Mouse (Mus musculus) layer of hippocampus, adult 8-10 months (tissue): ENCODE data around the gene Phrf1. TPM values are rescaled to one million over a fixed set of nuclear protein-coding genes. Genes with fewer than 3 reads are reported as not detected.

Source experiments
- DNase-seq, 2 experiments: peaks; one replicate each; pipeline ENCODE4 v3.0.0; 2022; ENCODE audit warnings: low spot score in 2 of 2
- total RNA-seq, 4 experiments: library from RNA; stranded (reverse); gene quantifications; 2 replicates each; pipeline ENCODE4 v1.2.4; 2022

Phrf1 gene
- total RNA-seq, 4 experiments from 2014 or later: 68.4 to 95.2 (median 79.3) TPM

DNA sequence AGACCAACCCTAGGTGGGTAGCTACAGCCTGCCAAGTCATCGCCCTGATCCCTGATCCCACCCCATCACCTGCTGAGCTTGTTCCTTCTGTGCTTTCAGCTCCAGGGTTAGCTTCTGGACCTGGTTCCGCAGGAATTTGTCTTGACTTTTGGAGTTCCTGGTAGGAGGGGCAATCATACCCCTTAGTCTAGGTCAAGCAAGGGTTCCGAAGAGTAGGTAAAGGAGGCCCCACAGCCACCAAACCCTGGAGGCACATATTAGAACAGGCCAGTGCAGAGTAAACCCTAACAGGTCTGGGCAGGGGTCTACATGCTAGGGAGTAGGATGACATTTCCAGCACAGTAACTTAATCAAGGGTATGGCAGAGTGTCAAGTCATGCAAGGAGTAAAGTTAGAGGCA is 15.5 kb upstream of the Phrf1 start:
- DNase-seq: no peak

DNA sequence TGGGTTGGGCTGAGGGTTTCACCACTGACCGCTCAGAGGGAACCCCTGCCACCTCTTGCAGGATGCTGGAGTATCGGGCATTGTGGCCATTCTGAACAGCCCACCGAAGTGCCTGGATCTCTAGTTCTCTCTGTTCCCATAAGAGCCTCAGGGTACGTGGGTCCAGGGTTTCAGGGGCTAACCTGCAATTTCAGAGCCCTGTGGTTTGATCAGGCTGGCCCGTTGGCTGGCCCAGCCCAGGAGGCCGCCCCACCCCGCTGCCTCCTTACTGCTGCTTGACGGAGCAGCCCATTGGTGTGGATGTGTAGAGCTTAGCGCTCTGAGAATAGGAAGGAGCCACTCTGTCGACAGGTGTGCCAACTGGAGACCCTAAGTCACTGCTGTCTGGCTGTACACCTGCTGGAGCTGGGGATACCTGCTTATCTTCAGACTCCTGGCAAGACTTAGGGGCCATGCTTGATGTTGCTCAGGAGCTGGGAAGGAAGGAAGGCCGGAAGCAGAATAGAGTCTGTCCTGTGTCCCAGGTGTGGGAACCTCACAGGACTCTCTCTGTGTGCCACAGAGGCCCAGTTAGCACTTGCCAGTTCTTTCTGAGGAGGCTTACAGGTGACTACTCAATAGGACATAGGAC is 14.9 kb upstream of the Phrf1 start, which contains the start of gene Lmntd2:
TSS of gene Lmntd2 (minus strand) at position 476 of the 631 bp plus-strand sequence.
- no peak for DNase-seq

DNA sequence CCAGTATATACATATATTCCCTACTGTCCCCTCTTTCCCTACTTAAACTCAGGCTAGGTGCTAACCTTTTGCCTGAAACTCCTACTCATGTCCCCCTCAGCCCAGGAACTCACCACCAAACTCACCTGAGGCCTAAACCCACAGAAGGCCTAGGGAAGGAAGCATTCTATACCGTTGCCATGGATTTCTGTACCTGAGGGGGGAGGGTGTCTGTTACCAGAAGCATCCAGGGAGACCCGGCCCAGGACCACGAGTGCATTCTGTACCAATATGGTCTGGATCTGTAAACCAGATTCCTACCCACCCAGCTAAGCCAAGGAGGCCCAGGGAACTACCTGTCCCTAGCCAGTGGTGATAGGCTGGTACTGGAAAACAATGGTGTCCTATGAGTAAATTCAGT is 14.3 kb upstream of the Phrf1 start:
- no peak for DNase-seq

DNA sequence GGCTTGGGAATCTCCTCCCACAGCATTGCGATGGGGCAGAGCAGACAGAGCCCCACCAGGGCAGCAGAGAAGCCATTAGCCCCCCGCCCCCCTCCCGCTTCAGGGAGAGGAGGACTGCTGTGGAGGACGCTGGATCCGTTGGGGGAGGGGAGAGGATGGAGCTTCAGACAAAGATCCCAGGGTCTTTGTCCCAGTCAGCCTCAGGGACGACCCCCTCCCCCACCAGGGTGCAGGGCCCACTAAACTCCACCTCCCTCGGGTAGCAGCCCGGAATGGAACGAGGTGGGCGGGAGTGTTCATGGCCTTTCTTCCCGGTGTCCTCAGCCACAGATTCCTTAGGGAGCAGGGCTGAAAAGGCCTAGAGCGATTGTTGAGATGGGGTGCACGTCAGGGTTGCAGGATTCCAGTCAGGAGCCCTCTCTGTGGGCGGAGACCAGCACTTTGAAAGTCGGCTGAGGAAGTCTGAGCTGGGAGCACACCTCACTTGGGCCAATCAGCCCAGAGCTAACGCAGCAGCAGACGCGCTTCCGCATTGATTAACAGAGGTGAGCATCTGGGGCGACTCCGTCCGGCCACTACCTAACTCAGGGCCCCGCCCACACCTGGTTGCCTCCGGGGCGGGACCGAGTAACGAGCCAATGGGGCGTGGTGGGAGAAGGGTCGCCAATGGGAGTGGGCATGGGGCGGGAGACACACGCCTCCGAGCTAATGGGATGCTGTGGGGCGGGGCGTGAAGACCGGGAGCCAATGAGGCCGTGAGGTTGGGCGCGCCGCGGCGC is 13.3 kb upstream of the Phrf1 start, which contains the start of gene Rassf7:
TSS of gene Rassf7 (plus strand) at position 760 of the 779 bp plus-strand sequence.
- DNase-seq: peak; percentile 65 to 78

DNA sequence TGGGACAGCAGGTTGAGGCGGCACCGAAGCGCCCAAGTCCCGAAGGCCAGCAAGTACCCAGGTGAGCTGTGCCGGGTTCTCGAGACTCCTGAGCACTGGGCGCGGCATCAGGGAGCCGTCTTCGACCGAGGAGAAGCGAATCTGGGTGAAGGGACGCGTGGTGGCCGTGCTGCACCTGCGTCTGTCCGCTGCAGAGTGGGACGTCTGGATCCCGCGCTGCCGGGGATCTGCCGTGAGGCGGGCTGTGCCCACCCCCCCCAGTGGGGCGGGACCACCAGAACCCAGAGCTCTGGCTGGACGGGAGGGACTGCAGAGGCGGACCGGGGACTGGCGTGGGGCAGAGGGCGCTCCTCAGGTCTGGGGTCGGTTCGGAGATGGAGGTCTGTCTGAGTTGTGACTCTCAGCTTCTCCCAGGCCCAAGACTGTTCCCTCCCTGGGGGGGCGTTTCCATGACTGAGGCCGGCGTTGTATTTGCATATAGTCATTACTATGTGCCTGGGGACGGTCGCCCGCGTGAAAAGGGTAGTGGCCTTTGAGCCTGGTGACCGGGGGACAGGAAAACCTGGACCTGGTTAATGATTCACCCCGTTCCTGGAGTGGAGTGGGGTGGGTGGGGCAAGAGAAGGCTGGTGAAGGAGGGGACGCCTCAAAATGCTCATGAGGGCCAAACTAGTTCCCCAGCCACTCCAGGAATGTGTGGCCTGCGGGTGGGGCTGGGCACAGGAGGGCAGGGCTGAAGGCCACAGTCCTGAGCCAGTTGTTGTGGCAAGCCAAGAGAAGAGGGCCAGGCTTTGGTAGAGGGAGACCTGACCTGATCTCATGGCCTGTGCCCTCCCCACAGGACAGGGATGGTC is 12.5 kb upstream of the Phrf1 start:
- no peak for DNase-seq

DNA sequence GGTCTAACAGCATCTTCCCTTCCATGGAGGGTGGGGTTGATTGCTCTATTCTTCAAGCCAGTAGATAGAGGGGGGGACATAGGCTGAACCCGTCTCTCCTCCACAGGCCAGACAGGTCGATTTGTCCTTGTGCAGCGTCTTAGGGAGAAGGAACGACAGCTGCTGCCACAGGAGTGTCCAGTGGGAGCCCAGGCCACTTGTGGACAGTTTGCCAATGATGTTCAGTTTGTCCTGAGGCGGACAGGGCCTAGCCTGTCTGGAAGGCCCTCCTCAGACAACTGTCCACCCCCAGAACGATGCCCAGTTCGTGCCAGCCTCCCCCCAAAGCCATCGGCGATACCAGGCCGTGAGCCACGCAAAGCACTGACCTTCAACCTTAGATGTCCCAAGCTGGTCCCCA is 11.7 kb upstream of the Phrf1 start:
- no peak for DNase-seq

DNA sequence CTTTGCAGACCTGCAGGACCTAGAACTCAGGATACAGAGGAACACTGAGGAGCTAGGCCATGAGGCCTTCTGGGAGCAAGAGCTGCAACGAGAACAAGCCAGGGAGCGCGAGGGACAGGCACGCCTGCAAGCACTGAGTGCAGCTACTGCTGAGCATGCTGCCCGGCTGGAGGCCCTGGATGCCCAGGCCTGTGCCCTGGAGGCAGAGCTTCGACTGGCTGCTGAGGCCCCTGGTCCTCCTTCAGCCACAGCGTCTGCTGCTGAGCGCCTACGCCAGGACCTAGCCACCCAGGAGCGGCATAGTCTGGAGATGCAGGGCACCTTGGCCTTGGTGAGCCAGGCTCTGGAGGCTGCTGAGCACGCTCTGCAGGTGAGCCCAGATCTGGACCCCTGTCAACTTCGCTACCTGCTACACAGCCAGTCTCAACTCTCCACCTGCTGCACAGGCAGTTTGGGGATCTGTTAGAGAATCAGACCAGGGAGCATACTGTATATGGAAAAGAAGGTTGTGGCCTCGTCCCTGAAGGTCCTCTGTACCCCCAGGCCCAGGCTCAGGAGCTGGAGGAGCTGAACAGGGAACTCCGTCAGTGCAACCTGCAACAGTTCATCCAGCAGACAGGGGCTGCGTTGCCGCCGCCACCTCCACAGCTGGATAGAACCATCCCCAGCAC is 11.1 kb upstream of the Phrf1 start:
- DNase-seq: no peak

DNA sequence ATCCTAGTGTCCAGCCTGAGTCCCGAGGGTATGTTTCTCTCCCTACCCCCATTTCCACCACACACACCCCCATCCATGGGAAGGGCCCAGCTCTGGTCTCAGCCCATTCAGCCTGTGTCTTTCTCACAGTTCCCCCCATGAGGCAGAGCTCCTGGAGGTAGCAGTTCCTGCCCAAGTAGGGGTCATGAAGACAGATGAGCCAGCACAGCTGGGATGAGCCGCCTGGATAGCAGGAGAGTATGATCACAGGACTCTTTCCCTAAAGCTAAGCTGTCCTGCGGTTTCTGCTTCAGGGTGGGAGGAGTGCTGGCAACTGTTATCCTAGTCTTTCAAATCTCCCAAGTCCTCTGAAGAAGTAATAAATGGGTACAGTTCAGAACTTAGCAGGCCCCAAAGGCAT is 10.4 kb upstream of the Phrf1 start:
- no peak for DNase-seq

DNA sequence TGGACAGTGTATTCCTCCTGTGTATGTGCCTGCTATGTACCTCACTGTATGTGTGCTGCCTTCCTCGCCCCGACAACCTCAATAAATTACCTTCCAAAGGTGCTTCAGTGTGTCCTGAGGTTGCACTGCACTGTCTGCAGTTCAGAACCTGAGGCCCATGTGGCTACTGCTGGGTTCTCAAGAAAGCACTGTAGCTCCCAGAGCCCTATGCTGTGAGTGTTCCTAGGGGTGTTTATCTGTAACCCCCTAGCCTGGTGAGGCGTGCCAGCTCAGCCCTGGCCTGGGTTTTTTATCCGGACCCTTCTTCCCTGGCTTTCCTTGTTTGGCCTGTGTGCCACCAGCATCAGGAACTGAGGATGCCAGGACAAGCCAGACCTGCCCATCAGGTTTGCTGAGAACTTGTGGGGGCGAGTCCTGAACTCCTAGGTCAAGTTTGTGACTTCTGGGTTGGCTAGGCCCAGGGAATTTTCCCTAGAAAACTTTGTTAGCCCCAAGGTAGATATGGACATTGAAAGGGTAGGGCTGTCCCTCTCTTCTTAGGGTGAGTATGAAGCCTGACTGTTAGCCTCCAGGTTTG is 9.9 kb upstream of the Phrf1 start:
- no peak for DNase-seq

DNA sequence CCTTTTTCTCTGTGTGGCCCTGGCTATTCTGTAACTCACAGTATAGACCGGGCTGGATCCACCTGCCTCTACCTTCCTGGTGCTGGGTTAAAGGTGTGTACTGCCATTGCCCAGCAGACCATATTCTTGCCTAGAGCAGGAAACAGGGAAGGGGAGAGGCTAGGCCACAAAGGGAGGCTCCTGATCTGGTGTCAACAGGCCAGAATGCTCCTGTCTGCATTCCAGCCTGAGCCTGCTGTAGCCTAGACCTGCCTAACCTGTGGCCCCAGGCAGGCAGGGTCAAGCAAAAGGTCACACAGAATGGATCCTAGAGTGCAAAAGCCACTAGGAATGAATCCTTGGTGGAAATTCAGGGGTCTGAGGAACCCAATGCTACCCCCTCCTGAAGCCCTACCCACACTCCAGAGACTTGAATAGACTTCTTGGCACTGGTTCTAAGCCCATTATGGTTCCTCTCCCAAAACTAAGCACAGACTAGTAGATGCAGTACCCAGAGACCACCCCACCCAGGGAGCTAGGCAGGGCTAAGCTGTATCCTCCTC is 9.0 kb upstream of the Phrf1 start:
- no peak for DNase-seq

DNA sequence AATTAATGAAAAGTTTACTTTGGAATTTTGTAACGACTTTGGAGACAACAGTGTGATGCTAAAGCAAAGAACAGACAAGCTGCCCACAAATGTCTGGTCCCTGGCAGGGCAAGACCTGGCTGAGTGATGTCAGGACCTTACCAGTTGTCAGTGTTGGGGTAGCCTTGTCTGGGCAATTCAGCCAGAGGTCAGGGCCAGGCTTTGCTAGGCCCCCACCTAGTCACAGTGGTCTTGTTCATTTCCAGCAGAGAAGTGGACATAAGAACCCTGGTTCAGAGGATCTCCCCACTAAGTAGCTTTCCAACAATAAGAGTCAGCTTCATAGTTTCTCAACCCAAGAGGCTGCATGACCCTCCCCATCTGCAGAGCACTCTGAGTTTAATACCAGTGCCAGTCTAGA is 8.2 kb upstream of the Phrf1 start:
- no peak for DNase-seq

DNA sequence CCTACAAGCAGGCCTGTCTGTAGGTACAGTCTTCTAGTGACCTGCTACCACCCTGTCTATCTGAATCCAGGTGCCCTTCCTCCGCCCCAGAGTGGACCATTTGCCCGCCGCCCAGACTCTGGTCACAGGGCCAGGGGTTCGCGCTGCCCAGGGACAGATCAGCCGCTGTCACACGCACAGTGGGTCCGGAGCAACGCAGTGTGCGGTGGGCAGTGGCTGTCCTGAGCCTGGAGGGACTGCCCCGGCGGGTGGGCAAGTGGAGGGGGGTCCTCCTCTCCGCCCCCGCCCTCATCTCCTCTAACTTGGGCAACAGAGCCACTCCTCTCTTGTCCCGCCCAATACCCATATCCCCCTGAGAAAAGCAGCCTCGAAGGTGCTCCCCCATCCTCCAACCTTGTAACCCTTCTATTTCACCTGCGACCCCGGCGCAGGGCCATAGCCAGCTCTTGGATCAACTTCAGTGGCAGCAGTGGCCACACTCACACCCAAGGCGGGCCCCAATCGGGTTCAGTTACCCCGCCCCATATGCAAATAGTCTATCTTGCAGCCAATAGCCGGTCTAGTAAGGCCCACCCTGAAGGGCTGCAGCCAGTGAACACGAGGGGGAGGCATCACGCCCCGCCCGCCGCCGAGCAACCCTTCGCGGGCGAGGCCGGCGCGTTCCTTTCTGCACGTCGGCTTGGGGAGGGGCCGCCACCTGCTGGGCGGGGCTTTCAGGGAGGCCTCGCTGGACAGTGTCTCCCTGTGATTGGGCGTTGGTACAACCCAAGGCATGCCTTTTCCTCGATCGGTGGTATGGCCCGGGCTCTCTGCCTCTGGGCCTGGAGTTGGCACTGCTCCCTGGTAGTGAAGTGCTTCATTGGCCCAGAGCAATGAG is 7.1 kb upstream of the Phrf1 start:
- peak; percentile 92 to 94 for DNase-seq

DNA sequence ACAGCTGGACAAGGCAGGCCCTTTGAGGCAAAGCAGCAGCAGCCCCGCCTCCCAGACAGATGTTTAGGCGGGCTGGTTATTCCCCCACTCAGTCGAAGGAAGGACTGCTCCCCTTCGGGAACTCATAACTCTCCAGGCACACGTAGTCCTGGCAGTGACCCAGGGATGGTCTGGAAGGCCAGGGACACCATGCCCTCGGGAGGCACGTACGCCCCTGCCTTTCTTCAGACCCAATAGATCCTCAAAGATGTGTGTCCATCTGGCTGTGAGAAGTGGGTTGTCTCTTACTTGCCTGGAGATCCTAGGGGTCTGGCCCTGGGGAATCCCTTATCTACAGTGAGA is 6.5 kb upstream of the Phrf1 start:
- DNase-seq: no peak

DNA sequence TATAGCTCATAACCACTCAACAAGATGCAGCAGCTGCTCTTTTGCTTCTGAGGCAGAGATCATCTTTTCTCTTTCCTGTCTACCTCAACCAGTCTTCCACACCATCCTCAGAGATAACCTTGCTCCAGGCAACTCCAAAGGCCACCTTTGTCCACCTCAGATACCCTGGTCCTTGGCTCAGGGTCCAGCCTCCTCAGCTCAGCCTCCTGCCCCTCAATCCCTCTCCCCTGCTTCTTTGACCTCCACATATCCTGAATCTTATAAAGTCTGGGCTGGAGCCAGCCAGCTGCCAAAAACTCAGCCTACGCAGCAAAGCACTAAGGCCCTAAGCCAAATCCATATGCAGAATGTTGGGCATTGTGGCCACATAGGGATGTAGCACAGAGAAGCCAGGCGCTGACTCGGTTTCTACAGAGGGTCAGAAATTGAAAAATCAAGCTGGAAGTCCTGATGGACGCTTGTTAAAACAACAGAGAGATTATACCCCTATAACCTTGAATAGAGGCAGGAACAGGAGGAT is 5.8 kb upstream of the Phrf1 start:
- no peak for DNase-seq

DNA sequence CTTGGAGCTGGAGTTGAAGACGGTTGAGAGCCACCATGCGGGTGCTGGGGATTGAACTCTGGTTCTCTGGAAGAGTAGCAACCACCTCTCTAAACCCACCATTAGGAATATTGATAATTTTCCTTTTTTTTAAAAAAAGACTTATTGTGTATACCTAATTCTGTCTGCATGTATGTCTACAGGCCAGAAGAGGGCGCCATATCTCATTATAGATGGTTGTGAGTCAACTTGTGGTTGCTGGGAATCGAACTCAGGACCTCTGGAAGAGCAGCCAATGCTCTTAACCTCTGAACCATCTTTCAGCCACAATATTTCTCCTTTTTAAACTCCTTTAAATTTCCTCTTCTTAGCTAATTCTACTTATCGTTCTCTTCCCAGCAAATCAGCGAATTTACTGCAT is 2.0 kb upstream of the Phrf1 start:
- DNase-seq: no peak

DNA sequence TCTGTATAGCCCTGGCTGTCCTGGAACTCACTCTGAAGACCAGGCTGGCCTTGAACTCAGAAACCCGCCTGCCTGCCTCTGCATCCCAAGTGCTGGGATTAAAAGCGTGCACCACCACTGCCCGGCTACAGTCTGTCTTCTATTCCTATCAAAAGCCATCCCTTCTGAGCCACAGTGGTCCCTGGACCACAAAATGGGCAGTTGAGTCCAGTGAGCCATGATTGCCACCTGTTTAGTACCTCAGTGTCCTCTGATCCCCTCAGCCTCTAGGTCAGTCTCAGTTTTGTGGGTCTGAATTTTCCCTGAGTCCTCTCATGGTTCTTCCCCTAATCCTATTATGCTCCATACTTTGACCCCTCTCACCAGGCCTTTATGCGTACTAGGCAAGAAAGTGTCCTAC is 788 bp upstream of the Phrf1 start:
- no peak for DNase-seq

DNA sequence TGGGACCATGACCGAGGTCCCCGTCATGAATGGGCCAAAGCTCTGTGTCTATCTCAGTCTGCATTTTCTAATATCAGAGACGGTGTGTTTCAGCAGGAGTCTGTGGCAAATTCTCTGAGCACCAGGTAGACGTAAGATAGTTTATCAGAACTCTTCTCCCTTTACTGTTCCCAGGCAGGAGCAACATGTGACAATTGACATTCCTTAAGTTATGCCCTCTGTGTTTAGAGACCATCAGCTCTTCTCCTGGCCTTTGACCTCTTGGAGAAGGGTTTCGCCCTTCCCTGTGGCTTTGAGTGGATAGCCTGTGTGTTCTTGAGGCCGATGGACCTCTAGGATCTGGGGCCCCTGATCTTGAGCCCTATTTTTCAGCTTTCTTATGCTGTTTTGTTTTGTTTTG is 1.1 kb downstream of the Phrf1 start:
- no peak for DNase-seq

DNA sequence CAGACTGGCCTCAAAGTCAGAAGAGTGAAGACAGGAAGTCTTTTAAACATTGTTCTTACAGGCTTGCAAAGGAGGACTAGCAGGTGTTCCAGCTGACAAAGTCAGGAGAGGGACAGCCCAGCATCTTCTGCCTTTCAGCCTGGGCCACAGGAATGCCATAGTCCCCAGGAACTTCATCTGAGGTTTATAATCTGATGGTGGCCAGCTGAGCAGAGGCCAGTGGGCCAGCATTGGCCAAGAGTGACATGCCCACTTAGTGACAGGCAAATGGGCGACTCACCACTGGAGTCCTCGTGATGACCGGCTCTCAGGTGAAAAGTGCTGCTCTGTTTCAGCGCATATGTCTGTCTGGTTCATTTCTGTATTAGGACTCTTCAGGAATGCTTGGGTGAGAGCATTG is 2.0 kb downstream of the Phrf1 start:
- DNase-seq: no peak

DNA sequence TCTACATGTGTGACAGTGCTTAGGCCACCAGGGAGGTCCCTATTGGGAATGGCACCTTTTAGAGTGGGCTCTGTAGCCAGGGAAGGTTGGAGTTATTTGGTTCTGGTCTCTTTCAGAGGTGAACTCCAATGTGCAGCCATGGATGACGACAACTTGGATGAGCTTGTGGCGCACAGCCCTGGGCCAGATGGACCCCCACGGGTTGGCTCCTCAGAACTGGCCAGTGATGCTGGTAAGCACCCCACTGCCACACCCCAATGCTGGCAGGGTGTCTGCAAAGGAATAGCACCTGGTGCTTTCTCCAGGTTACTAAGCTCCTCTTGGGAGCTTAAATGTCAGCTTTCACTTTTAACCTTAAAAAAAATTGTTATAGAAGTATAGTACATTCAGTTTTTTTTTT is 2.5 kb downstream of the Phrf1 start:
- no peak for DNase-seq

DNA sequence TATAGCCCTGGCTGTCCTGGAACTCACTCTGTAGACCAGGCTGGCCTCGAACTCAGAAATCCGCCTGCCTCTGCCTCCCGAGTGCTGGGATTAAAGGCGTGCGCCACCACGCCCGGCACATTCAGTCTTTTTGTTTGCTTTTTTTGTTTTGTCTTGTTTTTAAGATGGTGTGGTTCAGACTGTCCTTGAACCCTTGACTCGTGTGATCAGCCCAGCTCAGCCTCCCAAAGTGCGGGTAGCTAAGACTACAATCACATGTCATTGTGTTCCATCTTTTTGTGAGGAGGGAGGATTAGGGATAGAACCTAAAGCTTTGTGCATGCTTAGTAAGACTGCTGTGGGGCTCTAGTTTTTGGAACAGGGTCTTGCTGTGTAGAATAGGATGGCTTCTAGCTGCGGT is 3.0 kb downstream of the Phrf1 start:
- no peak for DNase-seq
